Mouse (Mus musculus) mouse embryonic stem cell (cell line): ENCODE results near the gene Defa35.
"Not testable (repeated sequence)": the region's sequence is repeated elsewhere in the genome, so short reads cannot be mapped to it uniquely, and the experiment has no call there.

ENCODE experiments used
- in situ Hi-C, 2 experiments: fragments of 300-500 bp; cut with MboI; formaldehyde crosslinking; loops; 1 replicate in 1 of 2; 3 replicates in 1 of 2; pipeline ENCODE4 v1.14.3; 2019 to 2020; ENCODE audit warnings: low sequenced_read_pairs in 2 of 2, low pct_unique_long_range_greater_than_20kb in 1 of 2, mixed read lengths in 1 of 2; ENCODE audit not compliant: unreplicated experiment in 1 of 2

Defa35 gene

GRCm38 (mm10) chr8:21064738-21065137 is at the start of gene Defa35:
Defa35 (plus strand) TSS chr8:21065038.
- in situ Hi-C loops = not testable (repeated sequence)

- in situ Hi-C loops = not testable (repeated sequence)
Measured at GRCm38 (mm10) chr8:21025245-21025644, 39.6 kb upstream of the Defa35 start, which contains the start of gene Defa21. Defa21 (plus strand) TSS chr8:21025545.

- in situ Hi-C loops = not testable (repeated sequence)
Measured at GRCm38 (mm10) chr8:21054747-21055146, 10.1 kb upstream of the Defa35 start, which contains the start of gene Defa23. Defa23 (plus strand) TSS chr8:21055047.

- in situ Hi-C loops = not testable (repeated sequence)
Measured at GRCm38 (mm10) chr8:21084142-21084541, 19.3 kb downstream of the Defa35 start, which contains the start of gene Defa25. Defa25 (plus strand) TSS chr8:21084442.

- in situ Hi-C loops = no loop called here
Measured at GRCm38 (mm10) chr8:21093106-21093505, 28.3 kb downstream of the Defa35 start.

GRCm38 (mm10) chr8:21095950-21096349 is 31.1 kb downstream of the Defa35 start, which contains the start of gene Gm14851:
Gm14851 (minus strand) TSS chr8:21096050.
- in situ Hi-C loops = not testable (repeated sequence)
